Mouse (Mus musculus) inflammation-experienced regulatory T-cells, adult 16 weeks (primary cell): Measurements from ENCODE around the gene Gm10065. TPM values are rescaled to one million over a fixed set of nuclear protein-coding genes. Genes with fewer than 3 reads are reported as not detected.

Source experiments
- polyA plus RNA-seq: library from polyadenylated mRNA; unstranded; fragments of 100-300 nt; shearing (Covaris generic); gene quantifications from one replicate; pipeline ENCODE4 v1.2.1, GENCODE M21; 2017

Gm10065 gene
- polyA plus RNA-seq, result not detected

DNA sequence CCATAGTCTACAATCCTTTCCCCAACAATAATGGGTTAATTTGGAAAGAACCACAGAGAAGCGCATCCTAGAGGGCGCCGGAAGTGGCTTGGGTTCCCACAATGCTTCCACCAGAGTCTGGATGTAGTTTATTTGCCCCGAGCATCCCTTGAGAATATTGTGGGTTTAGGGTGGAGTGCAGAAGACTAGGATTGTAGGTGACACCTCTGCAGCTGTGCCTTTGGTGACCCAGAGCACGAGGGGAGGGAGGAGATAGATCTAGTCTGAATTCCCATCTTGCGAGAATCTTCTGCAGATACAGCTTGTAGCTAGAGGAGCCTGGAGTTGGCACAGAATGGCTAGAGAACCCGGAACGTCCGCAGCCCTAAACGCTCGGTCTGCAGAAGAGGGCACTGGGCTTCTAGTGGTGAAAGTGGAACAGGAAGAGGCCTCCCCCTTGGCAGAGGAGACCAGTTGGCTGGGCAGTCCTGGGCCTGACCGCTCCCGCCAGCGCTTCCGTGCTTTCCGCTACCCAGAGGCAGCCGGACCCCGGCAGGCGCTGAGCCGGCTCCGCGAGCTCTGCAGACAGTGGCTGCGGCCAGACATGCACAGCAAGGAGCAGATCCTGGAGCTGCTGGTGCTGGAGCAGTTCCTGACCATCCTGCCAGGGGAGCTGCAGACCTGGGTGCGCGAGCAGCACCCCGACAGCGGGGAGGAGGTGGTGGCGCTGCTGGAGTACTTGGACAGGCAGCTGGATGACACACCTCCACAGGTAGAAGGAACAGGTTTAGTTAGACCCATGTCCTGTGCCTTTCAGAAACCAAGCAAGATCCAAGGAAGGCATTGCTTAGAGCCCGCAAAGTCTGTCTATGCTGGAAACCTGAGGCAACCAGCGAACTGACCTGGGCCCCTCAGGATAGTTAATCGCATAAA is at the start of gene Gm10065, which contains the start of gene Zkscan4:
TSS of gene Gm10065 (minus strand) at position 683 of the 912 bp plus-strand sequence.
TSS of gene Zkscan4 (plus strand) at position 149 of the 912 bp plus-strand sequence.

DNA sequence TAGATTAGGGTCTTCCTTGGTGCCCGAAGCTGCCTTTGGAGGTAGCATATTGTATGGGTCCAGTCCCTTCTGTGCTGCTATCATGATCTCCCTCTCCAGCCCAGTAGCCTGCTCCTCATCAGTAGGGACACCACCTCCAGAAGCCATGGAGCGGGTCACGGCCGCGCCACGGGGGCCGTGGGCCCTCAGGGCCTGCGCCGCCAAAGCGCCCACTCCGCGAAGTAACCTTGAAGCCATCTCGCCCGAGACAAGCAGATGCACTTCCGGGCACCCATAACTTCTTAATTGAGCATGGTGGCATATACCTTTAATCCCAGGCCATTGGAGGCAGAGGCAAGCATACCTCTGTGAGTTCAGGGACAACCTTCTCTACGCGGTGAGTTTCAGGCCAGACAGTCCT is 21.9 kb upstream of the Gm10065 start, which contains the start of gene Gm11273:
TSS of gene Gm11273 (minus strand) at position 237 of the 400 bp plus-strand sequence.

DNA sequence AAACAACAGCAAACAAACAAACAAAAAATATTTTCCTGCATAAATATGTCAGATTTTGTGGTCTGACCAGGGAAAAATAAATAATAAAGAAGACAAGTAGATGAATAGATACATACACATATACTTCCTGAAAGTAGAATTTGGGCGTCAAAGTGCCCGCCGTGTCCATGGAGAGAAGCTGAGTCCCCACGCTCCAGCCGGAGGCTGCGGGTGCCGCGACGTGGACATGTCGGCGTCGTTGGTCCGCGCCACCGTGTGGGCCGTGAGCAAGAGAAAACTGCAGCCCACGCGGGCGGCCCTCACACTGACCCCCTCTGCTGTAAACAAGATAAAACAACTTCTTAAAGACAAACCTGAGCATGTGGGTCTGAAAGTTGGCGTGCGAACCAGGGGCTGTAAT is 15.8 kb upstream of the Gm10065 start, which contains the start of gene AK157302:
TSS of gene AK157302 (plus strand) at position 144 of the 400 bp plus-strand sequence.

DNA sequence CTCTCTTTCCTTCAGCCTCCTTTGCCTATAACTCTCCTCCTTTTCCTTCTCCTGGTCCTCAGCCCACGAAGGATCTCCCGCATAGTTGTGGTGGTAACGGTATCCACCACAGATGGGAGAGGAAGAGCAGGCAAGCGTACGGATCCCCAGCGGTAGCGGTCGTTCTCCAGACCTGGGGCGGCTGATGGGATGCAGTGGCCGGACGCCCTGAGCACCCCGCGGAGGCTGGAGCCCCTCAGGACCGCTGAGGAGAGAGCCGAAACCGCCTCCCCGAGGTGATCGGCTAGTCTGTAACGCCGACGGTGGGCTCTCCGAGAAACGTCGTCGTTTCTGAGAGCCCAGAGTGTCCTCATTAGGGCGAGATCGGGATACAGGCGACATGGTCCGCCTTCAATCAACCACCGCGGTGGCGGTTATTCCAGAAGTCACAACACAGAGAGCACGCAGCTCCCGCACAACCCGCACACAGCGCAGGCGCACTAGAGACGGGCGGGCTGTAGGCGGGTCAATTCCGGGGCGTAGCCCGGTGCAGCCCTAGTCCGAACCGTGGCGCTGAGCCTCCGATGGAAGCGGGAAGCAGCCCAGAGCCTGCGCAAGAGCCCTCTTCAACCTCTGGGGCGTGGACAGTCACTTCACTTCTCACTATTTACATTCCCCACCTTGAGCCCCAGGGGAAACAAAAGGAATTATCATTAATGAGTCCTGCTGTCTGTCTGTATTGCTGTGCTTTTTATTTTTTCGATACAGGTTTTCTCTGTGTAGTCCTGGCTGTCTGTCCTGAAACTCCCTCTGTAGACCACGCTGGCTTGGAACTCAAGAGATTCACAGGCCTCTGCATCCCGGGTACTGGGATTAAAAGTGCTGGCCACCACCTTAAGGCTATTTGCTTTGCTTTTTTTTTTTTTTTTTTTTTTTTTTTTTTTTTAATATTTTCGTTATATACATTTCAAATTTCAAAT is 10.9 kb downstream of the Gm10065 start, which contains the start of gene Nkapl:
TSS of gene Nkapl (minus strand) at position 449 of the 959 bp plus-strand sequence.

DNA sequence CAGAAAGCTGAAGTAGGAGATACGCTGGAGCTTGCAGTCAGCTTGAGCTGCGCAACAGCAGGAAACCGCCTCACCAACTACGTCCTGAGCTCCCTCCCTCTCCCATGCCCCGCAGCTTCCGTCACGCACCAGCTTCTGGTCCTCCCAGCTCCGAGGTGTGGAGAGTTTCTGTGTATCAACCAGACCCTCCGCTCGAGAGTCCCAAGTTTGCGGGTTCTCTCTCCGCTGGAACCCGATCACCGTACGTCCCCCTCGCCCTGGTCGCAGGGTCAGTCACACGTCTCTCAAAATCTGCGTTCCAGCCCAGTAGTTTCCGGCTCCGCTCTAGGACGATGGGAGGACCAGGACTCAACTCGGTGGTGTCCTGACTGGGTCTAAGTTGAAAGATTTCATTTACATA is 25.8 kb downstream of the Gm10065 start, which contains the start of gene Zscan26:
TSS of gene Zscan26 (minus strand) at position 282 of the 400 bp plus-strand sequence.

DNA sequence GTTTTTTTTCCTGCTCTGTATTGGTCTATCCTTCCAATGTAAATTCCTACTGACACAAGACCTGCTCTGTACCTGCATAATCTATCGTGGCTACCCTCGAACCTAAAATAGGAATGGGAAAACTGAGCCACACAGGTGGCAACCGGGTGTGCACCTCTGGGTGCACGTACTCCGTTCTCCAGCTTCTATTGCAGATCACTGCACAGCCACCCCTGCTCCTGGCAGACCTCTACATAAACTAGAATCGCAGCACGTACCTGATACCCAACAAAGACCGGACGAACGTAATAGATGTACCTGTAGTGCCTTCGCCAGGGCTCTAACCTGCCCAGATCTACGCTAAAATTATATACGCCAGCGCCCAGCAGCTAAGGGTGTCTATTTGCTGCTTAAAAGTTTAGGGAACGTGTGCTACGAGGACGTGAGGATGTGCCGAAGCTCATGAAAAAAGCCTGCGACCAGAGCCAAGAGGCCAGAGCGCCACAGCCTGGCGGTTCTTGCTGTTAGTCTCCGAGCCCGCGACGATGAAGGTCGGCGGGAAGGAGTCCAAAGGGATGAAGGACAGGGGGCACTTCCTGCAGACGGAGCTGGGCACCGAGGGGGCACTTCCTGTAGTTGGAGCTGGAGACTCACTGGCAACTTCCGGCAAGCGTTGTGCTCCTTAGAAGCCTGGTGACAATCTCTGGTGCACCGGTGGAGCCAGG is 38.6 kb downstream of the Gm10065 start, which contains the start of gene Pgbd1:
TSS of gene Pgbd1 (minus strand) at position 556 of the 704 bp plus-strand sequence.

Other genes starting within 250 kb of the Gm10065 start
- gene Gpx5, start 186.7 kb downstream of the Gm10065 start, polyA plus RNA-seq, result not detected
- not detected for gene Gpx6, start 167.3 kb downstream of the Gm10065 start, polyA plus RNA-seq
- gene Olfr1367, start 132.5 kb downstream of the Gm10065 start, polyA plus RNA-seq, result not detected
- 15.3 TPM for gene Zscan12, start 116.6 kb downstream of the Gm10065 start, polyA plus RNA-seq
- gene Zkscan3, start 76.7 kb downstream of the Gm10065 start, polyA plus RNA-seq, result 74.5 TPM
- gene Pgbd1, start 38.4 kb downstream of the Gm10065 start, polyA plus RNA-seq, result 0.96 TPM
- gene Zscan26, start 25.7 kb downstream of the Gm10065 start, polyA plus RNA-seq, result 12.8 TPM
- gene Nkapl, start 10.9 kb downstream of the Gm10065 start, polyA plus RNA-seq, result 0.20 TPM
- not detected for gene Zkscan4, start 534 bp downstream of the Gm10065 start, polyA plus RNA-seq
- not detected for gene AK157302, start 15.8 kb upstream of the Gm10065 start, polyA plus RNA-seq
- 11.1 TPM for gene Gm11273, start 22.0 kb upstream of the Gm10065 start, polyA plus RNA-seq
- gene Zkscan8, start 51.7 kb upstream of the Gm10065 start, polyA plus RNA-seq, result 10.4 TPM
- not detected for gene Olfr1366, start 63.4 kb upstream of the Gm10065 start, polyA plus RNA-seq
- gene Olfr1535, start 80.5 kb upstream of the Gm10065 start, polyA plus RNA-seq, result 0.20 TPM
- not detected for gene Olfr1364, start 102.3 kb upstream of the Gm10065 start, polyA plus RNA-seq
- not detected for gene Olfr1362, start 134.6 kb upstream of the Gm10065 start, polyA plus RNA-seq
- gene Olfr11, start 163.1 kb upstream of the Gm10065 start, polyA plus RNA-seq, result not detected
- gene Olfr1361, start 183.9 kb upstream of the Gm10065 start, polyA plus RNA-seq, result not detected
- not detected for gene Olfr1360, start 198.0 kb upstream of the Gm10065 start, polyA plus RNA-seq
- not detected for gene Olfr1359, start 218.7 kb upstream of the Gm10065 start, polyA plus RNA-seq
- not detected for gene Hist1h2bl, start 236.7 kb upstream of the Gm10065 start, polyA plus RNA-seq
- not detected for gene Hist1h2ai, start 237.0 kb upstream of the Gm10065 start, polyA plus RNA-seq
- not detected for gene Hist1h3h, start 238.2 kb upstream of the Gm10065 start, polyA plus RNA-seq
- 0.82 TPM for gene Hist1h2bm, start 242.6 kb upstream of the Gm10065 start, polyA plus RNA-seq